Mouse (Mus musculus): Measurements from ENCODE around the gene Trmt10a.
A peak's percentile ranks its signal among the peaks of the same experiment; 100 is the strongest.

Trmt10a gene

DNA sequence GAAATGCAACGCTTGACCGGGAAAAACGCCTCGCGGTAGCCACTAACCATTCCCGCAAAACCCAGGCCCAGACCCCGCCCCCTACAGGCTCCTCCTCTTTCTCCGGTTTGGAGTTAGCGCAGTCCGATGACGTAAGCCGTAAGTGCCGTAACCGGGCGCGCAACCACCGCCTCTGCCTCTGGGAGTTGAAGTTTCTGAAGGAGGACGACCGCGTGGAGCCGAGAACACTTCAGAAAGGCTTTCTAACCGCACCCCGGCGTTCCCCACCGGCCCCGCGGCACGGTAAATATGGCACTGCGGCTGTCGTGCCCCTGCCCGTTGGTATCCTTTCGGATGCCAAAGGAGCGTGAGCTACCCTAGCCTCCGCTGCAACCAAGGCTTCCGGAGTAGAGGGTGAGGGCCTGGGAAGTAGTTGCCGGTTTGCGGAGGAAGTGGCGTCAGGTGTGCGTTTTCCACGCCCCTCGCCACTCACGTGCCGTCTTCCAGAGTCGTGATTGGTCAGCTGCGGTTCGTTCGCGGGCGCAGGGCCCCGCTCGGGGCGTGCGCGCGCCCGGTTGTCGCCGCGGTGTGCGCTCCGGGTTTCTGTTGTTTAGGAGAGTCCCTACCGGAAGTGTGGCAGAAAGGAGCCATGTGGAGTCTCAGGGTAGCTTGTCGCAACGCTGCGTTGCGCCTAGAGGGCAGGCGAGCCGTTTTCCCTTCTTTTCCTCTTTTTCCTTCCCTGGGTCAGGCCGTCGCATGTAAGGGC lies at the start of gene Trmt10a:
Trmt10a (plus strand) TSS at position 134 of the 745 bp plus-strand sequence.
- DNase-seq (ENCODE audit: low spot score) = peak; percentile 99

DNA sequence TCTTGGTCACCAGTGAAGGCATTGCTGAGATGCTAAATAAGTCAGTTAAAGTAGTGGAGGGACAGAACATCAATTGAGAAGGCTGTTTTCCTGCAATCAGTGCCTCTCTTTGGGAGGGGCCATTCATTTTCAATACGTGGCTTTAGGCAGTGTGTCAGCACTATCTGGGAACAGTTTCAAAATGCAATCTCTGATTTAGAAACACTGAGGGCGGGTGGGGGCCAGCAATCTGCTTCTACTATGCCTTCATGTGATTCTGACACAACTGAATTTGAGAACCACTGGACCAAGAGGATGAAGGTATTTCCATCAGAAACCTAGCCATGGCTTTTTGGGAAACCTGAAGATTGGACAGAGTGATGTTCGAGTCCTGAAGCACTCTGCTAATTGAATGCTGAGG lies 47.9 kb upstream of the Trmt10a start:
- no peak for DNase-seq (ENCODE audit: low spot score)

DNA sequence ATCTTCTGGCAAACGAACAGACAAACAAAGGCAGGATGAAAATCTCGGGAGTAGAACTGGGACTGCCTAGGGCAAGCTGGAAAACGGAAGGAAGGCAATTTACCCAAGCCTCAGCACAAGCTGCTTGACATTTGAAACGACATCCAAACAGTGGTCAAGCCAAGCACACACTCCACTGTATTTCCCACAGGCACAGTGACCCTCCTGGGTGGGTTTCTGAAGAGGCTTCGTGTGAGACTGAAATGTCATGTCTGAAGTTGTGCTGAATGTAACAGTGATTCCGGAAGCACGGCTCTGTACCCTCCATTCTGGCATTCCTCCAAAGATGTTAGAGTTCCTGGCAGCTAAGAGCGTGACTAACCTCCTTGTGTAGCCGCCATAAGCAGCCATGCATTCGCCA lies 47.5 kb upstream of the Trmt10a start:
- DNase-seq (ENCODE audit: low spot score) = no peak

DNA sequence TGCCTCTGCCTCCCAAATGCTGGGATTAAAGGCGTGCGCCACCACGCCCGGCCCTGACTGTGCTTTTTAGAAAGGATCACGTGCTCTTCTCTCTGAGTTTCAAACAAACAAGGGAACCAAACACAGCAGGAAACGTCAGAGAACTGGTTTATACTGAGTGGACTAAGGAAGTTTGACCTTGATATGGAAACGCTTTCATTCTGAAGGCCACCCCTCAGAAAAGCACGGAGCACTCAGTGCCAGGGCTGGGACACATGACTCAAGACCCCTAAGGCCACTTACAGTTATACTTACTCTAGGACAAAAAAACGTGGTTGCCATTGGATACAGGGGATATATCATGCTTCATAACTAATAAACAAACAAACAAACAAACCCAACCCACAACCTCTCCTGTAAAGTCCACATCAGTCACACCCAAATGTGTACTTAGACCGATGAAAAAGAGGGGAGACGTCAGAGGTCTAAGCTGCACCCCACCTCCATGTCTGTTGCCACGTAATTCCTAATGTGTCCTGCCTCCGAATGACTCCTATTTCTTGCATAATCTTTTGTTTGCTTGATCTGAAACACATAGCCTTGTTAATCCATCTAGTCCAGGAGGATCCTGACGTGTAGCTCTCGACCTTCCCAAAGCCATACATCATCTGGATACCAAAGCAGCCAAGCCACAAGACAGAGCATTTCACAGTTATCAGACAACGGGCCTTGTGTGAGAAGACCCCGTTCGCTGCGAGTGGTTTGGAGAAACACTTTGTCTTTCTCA lies 46.8 kb upstream of the Trmt10a start:
- no peak for DNase-seq (ENCODE audit: low spot score)

DNA sequence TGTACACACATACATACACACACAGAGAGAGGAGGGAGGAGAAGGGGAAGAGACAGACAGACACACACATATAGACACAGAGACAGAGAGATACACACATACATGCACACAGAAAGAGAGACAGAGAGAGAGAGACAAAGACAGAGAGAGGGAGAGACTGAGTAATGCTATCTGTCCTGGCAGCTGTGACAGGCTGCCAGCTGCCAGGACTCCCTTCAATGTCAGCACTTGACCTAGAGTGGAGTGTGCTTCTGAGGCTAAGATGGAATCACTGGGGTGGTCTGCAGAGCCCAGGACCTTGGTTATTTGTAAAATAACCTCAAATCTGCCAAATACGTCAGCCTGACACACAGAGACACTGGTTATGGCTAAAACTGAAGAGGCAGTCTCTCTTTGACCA lies 45.5 kb upstream of the Trmt10a start:
- DNase-seq (ENCODE audit: low spot score) = no peak

DNA sequence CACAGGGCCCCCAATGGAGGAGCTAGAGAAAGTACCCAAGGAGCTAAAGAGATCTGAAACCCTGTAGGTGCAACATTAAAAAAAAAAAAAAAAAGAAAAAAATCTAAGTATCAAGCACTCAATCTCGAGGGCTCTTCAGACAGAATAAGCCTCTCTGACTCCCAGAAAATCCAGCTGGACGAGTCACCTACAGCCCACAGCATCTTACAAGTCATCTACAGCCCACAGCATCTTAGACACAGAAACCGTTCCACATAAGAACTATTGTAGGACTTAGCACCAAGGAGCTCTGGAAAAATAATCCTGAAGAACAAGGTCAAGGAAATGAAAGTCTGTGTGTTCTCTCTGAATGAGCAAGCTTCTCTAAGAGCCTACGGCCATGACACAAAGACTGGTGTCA lies 41.3 kb upstream of the Trmt10a start:
- no peak for DNase-seq (ENCODE audit: low spot score)

DNA sequence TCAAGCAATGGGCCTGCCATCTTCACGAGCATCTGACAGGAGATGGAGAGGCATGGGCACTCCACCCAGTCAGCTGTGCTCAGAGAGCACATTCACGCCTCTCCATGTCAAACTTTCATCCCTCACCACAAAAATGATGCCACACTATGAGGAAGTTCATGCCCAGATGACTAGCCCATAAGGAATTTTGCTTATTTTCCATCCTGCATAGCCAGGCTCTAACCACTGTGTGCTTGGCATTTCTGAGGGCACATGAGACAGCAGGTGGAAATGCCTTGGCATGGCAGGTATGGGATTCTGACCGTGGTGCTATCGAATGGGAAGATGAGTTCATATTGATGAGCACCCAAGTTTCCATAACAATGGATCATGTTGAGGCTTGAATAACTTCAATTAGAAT lies 39.6 kb upstream of the Trmt10a start:
- DNase-seq (ENCODE audit: low spot score) = no peak

DNA sequence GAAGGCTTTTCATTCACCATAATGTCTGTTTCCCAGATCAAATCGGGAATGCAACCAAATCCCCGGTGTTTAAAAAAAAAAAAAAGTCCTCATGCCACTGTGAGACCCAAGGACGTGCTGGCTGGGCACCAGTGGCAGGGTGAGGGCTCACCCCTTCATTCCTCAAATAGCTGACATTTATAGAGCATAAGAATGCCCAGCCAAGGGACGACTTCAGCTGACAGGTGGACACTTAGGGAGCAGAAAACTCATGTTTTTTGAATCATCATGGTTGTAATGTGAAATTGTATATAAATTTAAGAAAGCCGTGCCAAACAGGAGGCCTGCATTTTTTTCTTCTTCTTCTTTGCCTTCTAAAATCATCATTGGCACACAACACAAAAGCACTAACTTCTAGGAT lies 38.2 kb upstream of the Trmt10a start:
- DNase-seq (ENCODE audit: low spot score) = no peak

DNA sequence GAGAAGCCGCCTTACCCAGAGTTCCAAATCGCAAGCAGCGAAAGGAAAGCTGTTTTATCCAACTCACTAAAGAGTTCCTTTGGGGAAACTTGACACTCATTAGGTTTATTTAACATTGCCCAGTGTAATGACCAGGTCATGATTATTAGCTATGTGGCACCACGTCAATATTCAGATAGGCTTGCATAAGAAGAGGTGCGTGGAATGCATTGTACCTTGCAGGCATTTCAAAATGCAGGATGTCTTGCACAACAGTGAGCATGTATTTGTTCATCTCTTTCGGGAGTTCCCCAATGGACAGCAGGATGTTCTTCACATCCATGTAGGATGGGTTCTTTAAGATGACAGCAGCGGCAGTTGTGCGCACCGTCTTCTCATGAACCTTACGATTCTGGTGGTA lies 36.4 kb upstream of the Trmt10a start:
- DNase-seq (ENCODE audit: low spot score) = no peak

DNA sequence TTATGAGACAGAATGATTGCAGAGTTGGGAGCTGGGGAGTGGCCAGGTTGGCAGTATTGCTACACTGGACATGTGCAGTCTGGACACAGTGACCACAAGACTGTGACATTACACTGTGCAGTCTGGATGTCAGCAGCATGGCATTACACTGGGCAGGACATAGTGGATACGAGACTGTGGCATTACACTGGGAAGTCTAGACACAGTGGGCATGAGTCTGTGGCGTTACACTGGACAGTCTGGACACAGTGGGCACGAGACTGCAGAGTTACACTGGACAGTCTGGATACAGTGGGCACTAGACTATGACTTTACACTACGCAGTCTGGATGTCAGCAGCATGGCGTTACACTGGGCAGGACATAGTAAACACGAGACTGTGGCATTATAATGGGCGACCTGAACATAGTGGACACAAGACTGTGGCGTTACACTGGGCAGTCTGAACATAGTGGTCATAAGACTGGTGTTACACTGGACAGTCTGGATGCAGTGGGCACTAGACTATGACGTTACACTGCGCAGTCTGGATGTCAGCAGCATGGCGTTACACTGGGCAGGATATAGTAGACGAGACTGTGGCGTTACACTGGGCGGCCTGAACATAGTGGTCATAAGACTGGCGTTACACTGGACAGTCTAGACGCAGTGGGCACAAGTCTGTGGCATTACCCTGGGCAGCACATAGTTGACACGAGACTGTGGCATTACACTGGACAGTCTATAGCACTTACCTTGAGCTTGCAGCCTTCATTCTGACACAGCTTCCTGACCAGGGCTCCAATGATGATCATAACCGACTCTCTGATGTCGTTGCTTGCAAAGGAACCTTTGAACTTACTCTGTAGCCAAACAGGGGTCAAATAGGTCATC lies 32.1 kb upstream of the Trmt10a start:
- no peak for DNase-seq (ENCODE audit: low spot score)

DNA sequence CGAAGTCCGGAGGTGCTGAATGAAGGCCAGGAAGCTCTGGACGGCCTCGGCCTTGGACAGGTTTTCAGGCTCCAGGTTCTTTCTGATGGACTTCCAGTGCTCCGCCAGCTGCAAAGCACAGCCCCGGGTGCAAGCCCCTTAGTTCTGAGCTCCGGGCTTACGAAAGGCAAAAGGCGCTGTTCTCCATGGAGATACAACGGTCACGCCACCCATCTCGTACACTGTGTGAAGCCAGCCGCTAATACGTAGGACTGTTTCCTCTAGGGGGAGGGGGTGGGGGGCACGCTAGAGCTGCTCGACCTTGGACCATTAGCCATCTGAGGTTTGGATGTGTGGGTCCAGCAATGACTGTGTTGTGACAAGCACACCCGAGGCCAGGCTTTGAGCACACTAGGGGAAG lies 29.1 kb upstream of the Trmt10a start:
- DNase-seq (ENCODE audit: low spot score) = no peak

DNA sequence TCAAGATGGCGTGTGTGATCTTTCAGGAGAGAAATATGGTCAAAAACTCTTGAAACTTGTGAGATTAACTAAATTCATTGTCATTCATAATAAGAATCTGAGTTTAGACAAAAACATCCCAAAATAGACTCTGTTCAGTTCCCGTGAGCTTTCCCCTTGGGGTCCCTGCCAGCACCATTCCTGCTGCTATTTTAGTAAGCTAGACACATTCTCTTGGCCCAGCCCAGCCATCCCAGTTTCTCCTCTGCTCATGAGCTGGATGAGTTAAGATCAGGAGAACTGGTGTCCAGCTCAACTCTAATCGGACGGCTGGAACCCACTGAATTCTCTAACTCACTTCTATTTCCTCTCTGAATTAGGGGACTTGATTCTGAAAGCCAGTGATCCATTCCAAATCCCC lies 26.4 kb upstream of the Trmt10a start:
- DNase-seq (ENCODE audit: low spot score) = no peak

DNA sequence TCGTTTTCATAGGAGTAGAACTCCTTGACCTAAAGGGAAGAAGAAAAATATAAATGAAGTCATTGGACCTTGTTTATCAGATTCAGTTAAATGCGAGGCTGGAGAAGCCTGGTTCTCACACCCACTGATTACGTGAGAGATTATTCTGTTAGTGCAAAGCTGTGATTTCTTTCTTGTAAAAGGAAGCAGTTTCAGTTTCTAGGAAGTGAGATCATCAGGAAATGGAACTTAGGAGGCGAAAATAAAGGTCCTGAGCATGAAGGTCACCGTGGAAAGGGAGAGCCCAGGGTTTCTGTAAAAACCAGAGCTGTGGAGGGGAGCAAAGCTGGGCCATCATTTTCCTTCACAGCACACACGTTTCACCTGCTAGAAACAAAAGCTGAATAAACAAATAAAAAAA lies 24.9 kb upstream of the Trmt10a start:
- no peak for DNase-seq (ENCODE audit: low spot score)

DNA sequence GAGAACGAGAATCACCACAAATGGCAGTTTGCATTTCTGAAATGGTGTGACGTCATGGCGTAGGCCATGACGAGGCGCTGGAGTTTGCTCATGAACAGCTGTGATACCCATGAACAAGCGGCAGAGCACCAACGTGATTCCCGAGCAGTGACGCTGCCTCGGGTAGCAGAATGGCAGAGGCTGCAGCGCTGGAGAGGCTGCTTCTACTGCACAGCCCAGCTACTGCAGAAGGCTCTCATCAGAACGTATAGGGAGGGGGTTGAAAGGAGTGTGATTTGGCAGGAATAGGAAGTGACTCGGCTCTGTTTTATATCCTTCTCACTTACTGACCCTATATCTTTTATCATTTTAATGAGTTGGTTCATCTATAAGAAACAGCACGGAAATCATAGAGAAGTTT lies 24.4 kb upstream of the Trmt10a start:
- no peak for DNase-seq (ENCODE audit: low spot score)

DNA sequence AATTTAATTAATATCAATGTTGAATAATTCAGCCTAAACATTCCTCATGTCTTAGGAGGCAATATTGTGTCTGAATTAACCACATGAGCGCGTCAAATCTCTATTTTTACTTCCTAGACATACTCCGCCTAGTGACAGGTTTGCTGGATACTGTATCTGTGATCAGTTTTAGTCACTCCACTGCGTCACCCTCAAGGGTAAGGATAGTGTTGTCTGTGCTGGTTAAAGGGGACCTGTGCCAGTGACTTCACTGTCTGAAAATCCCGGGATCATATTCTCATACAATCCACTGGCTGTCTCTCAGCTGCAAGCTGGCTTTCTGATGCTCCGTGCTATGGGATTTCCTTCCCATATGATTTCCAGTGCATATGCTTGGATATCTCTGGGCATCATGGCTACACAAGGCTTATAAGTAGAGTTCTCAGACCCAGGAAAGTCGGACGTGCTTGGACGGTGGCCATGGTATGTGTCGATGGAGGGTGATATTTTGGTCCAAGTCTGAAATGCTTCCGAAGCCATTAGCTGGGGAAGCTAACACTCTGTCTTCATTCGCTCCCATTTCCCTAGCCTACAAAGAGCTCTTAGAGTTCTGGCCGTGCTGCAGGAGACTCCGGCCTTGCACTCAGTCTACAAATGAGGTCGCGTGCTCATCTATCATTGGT lies 23.7 kb upstream of the Trmt10a start:
- no peak for DNase-seq (ENCODE audit: low spot score)

DNA sequence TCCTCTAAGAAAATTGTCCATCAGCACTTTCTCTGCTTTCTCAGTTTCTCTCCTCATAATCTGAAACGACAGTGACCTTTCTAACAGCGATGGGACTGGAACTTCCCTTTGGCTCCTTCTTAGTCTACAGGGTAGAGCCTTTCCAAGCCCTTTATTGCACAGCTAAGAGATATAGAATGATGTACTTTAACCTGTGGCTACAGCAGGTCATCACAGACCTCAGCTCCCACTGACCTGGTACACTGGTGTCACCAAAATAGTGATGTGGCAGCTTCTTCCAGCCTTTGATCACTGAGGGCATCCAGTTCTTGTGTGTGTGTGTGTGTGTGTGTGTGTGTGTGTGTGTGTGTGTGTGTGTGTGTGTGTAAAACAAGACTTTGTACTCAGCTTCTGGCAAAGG lies 21.8 kb upstream of the Trmt10a start:
- no peak for DNase-seq (ENCODE audit: low spot score)

DNA sequence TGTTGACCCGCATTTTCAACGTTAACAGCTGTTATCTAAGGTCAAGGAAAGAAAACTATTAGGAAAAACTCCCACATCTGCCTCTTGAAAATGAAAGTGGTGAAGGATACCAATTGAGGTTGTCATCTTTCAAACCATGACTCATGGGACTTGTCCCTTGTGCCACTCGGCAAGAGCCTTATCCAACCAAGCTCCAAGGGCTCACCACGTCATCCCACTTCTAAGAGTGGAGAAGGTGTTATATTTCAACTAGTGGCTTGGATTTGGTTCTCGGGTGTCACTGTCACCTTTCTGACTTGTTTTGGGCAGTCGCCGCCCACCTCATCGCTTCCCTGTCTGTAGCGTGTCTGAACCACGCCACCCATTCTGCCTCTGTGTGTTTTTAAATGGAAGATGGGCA lies 19.4 kb upstream of the Trmt10a start:
- DNase-seq (ENCODE audit: low spot score) = no peak

DNA sequence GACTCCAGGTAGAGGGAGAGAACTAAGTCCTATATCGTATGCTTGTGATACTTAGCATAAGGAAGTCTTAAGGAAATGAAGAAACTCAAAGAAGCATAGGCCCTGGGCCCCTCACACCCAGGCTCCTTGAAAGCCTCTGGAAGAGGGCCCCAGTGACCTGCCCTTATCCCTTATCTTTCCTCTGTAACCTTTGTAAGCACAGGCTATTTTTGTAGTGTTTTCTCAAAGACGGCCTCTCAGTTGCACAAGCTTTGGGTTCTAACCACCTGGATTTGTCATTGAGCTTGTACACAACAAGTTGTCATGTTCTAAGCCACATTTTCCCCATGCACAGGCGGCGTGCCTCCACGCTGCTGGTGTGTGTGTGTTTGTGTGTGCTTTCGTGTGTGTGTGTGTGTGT lies 14.1 kb upstream of the Trmt10a start:
- DNase-seq (ENCODE audit: low spot score) = no peak

DNA sequence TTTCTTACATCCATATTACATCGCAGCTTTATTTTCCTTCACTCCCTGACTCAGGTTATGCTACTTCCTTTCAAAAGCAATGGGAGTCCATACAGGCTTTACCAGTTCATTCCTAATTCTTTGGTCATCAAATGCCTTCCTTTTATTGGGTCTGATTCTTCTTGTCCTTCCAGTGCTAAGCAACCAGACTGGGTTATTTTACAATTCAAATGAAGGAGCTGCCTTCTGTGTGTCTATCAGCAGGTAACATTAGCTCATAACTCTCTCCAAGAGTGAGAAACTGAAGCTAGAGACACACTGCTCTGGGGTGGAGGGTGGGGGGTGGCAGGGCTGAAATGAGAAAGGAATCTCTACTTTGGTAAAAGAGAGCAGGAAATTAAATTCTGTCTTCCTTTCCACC lies 12.6 kb upstream of the Trmt10a start:
- no peak for DNase-seq (ENCODE audit: low spot score)

DNA sequence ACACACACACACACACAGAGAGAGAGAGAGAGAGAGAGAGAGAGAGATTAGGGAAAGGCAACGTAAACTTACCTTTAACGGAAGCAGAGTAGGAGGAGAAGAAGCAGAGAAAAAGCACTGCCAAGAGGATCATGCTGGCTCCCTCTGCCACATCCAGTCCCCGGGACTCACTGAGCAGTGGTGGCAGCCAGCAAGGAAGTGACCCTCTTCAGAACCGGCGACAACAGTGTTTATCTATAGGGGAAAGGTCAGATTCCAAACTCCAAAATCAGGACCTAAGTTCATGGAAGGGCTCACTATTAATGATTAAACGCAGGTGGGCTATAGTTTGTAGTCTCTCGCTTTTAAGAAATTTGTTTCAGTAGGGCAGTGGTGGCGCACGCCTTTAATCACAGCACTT lies 12.1 kb upstream of the Trmt10a start:
- no peak for DNase-seq (ENCODE audit: low spot score)

DNA sequence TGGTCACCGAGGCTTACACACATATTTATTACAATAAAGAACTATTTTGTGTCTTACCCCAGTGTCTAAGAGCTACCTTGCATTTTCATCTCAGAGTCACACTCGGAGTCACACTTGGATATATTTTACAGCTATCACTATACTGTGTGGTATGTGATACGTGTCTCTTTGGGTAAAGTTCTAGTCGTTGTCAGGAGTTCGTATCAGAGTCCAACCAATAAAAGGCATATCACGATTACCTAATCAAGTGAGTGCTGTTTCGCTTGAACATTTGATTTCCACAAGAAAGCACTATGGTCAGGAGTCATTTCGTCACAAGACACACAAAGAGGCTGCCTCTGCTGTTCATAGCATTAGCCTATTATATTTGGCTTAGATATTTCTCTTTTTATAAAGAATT lies 9.8 kb upstream of the Trmt10a start:
- no peak for DNase-seq (ENCODE audit: low spot score)

DNA sequence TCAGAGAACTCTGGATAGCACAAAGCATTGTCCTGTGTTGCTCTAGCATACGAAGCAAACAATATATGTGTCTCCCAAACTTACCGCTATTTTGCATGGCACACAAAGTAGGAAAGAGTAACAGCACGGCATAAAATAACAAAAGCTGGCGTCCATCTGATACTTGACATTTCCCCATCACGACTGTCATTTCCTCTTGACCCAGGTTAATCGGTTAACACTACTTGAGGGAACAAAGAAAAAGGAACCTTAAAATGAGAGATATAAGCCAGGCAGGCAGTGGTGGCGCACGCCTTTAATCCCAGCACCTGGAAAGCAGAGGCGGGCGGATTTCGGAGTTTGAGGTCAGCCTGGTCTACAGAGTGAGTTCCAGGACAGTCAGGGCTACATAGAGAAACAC lies 9.3 kb upstream of the Trmt10a start:
- no peak for DNase-seq (ENCODE audit: low spot score)
